Mouse (Mus musculus) v-Abl transformed pro-B cells (cell line): ENCODE data around the gene DXBay18.
"Not testable (repeated sequence)": the region's sequence is repeated elsewhere in the genome, so short reads cannot be mapped to it uniquely, and the experiment has no call there.

ENCODE experiments used
- in situ Hi-C, 2 experiments: fragments of 400-800 bp; cut with MboI; formaldehyde crosslinking; loops; one replicate each; pipeline ENCODE4 v1.15.1; 2025; ENCODE audit not compliant: unreplicated experiment in 2 of 2

DXBay18 gene

GRCm38 (mm10) chrX:73149350-73149749 is at the start of gene DXBay18:
DXBay18 (minus strand) TSS chrX:73149450.
- in situ Hi-C loops = not testable (repeated sequence)

- in situ Hi-C loops = not testable (repeated sequence)
Observed at GRCm38 (mm10) chrX:73191934-73192333, 42.7 kb upstream of the DXBay18 start, which contains the start of gene Xlr3b. Xlr3b (plus strand) TSS chrX:73192207.

GRCm38 (mm10) chrX:73176889-73177288 is 27.6 kb upstream of the DXBay18 start, which contains the start of gene Spin2d:
Spin2d (minus strand) TSS chrX:73176989.
- in situ Hi-C loops = not testable (repeated sequence)

GRCm38 (mm10) chrX:73148496-73148895 is 754 bp downstream of the DXBay18 start, which contains the start of gene Xlr5b:
Xlr5b (plus strand) TSS chrX:73148796.
- in situ Hi-C loops = not testable (repeated sequence)

GRCm38 (mm10) chrX:73143218-73143618 is 6.0 kb downstream of the DXBay18 start:
- in situ Hi-C loops = not testable (repeated sequence)

- in situ Hi-C loops = not testable (repeated sequence)
Observed at GRCm38 (mm10) chrX:73122859-73123829, 26.1 kb downstream of the DXBay18 start.

GRCm38 (mm10) chrX:73116747-73117146 is 32.5 kb downstream of the DXBay18 start, which contains the start of gene Gm14685:
Gm14685 (plus strand) TSS chrX:73117047.
- in situ Hi-C loops = not testable (repeated sequence)

GRCm38 (mm10) chrX:73096941-73097508 is 52.2 kb downstream of the DXBay18 start, which contains the start of gene Xlr3a:
Xlr3a (minus strand) TSS chrX:73097095.
- in situ Hi-C loops = not testable (repeated sequence)
